Mouse (Mus musculus): ENCODE data around the gene Krt75.
A peak's percentile ranks its signal among the peaks of the same experiment; 100 is the strongest.

The Krt75 gene

GRCm38 (mm10) chr15:101573796-101574345 lies at the start of gene Krt75:
Gene Krt75 (minus strand): TSS chr15:101573904.
- DNase-seq (ENCODE audit: low read depth, low spot score) = no peak

DNA sequence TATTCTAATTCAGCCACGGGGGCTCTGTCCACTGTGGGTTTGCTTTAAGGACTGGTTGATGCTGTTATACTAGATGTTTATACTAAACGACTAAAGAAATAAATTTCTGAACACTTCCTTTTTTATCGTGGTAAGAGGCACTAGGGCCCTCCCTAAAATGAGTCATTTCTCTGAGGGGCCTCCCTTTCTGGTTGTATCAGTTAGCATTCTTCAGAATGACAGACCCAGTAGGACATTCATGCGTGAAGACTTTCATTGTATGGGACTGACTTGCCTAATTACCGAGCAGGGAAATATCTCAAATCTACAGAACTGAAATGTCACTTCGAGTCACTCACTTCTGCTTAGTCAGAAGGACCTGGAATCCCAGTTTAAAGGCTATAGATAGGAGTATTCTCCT lies 25.4 kb upstream of the Krt75 start:
- DNase-seq (ENCODE audit: low read depth, low spot score) = no peak

DNA sequence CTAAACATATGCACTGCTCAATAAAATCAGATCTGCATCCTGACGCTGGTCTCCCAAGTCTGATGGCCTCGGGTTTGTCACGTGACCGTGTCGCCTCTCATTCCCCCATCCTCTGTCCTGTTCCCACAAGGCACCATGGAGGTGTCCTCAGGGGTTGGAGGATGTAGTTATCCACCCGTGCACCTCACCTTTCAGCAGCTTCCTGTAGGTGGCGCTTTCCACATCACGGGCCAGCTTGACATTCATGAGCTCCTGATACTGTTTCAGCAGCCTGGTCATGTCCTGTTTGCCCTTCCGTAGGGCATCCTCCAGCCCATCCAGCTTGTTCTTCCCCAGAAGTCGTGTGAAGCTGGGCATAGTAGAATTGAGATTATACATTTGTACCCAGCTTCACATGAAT lies 14.5 kb upstream of the Krt75 start:
- no peak for DNase-seq (ENCODE audit: low read depth, low spot score)

DNA sequence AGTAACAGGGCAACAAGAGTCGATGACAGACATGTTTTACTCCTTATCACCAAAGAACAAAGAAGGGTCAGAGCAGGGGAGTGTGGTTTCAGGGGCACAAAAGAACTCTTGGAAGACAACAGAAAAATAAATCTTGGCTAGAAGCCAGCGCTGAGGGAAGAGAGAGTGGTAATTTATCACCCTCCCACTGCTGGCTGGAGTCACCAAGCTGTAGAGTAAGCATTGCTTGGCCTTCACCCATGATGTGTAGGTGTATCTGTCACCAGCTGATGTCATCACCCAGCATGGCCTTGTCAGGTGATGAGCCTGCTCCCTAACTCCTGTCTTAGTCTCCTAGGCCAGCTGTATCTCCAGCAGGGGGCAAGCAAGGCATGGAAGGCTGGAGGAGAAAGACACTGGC lies 10.8 kb upstream of the Krt75 start:
- no peak for DNase-seq (ENCODE audit: low read depth, low spot score)

DNA sequence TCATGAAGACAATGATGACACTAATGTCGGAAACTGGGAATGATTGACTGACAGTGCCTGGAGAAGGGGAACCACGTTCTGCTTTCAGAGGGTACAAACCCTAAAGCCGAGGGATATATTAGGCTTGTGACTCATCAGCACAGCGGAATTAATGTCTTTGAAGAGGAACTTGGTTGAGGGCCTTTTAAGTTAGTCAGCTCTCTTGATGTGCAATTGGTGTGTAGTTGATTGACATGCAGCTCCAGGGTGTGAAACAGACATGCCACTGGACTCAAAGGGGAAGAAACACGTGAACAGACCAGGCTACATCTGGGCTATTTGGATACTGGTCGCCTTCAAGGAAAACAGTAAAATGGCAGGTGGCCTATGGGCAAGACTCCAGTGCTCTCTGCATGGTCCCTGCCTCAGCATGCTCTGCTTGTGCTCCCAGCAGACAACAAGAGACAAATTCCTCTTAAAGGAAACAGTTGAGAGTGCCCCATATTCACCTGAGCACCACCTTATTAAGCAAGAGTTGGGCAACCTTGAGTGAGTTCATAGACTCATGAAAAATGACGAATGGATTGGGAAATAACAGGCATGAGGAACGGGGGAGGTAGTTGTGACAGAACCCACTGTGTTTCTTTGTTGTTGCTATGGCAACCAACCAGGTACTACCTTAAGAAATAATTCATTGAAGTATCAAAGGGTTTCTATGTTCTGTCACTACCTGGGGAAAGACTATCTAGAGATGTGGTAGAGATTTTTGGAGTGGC lies 9.7 kb upstream of the Krt75 start:
- DNase-seq (ENCODE audit: low read depth, low spot score) = no peak

GRCm38 (mm10) chr15:101581701-101582100 lies 8.0 kb upstream of the Krt75 start:
- no peak for DNase-seq (ENCODE audit: low read depth, low spot score)

- DNase-seq (ENCODE audit: low read depth, low spot score) = no peak
Measured at GRCm38 (mm10) chr15:101575506-101575905, 1.8 kb upstream of the Krt75 start.

GRCm38 (mm10) chr15:101567780-101568179 lies 5.9 kb downstream of the Krt75 start:
- DNase-seq (ENCODE audit: low read depth, low spot score) = no peak

DNA sequence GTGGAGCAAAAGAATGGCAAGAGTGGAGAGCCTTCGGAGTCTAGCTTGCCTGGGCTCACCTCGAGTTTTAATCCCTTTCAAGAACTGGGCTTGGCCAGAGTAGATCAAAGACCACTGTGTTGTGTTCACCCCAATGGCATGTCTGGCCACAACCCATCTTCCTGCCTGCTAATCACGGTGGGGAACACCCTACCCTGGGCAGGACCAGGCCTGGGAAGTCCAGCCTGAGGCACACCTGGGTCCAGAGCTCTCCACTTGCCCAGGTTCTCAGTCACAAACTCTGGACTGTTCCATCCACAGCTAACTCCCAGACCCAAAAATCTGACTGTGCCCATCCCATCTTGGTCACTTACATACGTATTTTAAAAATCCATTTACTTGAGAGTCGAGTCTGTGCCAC lies 10.9 kb downstream of the Krt75 start, which contains the start of gene Krt90:
Krt90 (minus strand) TSS at position 101 of the 400 bp plus-strand sequence.
- no peak for DNase-seq (ENCODE audit: low read depth, low spot score)

- no peak for DNase-seq (ENCODE audit: low read depth, low spot score)
Measured at GRCm38 (mm10) chr15:101558034-101558646, 15.6 kb downstream of the Krt75 start.

- no peak for DNase-seq (ENCODE audit: low read depth, low spot score)
Measured at GRCm38 (mm10) chr15:101553169-101553568, 20.5 kb downstream of the Krt75 start.

- no peak for DNase-seq (ENCODE audit: low read depth, low spot score)
Measured at GRCm38 (mm10) chr15:101552188-101552587, 21.5 kb downstream of the Krt75 start.

DNA sequence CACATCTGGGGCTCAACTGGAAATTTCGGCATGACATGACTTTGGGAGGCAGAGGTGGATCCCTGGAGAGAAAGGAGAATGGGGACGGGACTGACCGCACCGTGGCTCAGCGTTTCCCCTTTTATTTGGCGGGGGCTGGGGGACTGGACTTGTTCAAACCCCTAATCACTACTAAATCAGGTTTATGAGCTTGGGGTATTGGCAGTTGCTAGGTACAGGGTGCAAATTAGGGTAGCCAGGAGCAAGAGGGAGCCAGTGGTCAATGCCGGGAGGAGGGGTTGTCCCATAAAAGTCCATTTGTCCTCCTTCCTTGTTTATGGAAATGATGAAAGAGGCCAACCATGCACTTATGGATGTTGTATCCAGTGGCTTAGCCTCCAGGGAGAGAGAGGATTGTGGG lies 23.1 kb downstream of the Krt75 start, which contains the start of gene Krt82:
Krt82 (minus strand) TSS at position 101 of the 400 bp plus-strand sequence.
- no peak for DNase-seq (ENCODE audit: low read depth, low spot score)

- no peak for DNase-seq (ENCODE audit: low read depth, low spot score)
Measured at GRCm38 (mm10) chr15:101544478-101544877, 29.2 kb downstream of the Krt75 start.

- no peak for DNase-seq (ENCODE audit: low read depth, low spot score)
Measured at GRCm38 (mm10) chr15:101542543-101542942, 31.2 kb downstream of the Krt75 start.

- DNase-seq (ENCODE audit: low read depth, low spot score) = no peak
Measured at GRCm38 (mm10) chr15:101538580-101538900, 35.2 kb downstream of the Krt75 start.

- DNase-seq (ENCODE audit: low read depth, low spot score) = no peak
Measured at GRCm38 (mm10) chr15:101537864-101538579, 35.7 kb downstream of the Krt75 start.

- no peak for DNase-seq (ENCODE audit: low read depth, low spot score)
Measured at GRCm38 (mm10) chr15:101536054-101536850, 37.5 kb downstream of the Krt75 start.

DNA sequence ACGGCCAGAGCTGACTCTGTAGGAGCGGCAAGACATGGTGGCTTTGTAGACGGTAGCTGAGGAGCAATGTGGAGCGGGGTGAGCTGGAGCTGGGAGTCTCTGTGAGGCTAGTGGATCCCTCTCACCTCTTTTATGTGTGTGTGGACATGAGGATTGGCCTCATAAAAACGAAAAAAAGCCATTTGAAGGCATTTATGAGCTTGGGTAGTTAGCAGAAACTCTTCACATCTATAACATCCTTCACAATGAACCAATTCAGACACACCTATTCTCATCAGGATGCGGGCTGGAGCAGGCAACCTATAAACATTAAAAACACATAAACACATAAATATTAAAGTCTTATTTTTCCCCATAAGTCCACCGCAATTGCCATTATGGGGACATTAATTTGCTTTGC lies 41.0 kb downstream of the Krt75 start, which contains the start of gene Krt84:
Krt84 (minus strand) TSS at position 101 of the 400 bp plus-strand sequence.
- DNase-seq (ENCODE audit: low read depth, low spot score) = no peak

DNA sequence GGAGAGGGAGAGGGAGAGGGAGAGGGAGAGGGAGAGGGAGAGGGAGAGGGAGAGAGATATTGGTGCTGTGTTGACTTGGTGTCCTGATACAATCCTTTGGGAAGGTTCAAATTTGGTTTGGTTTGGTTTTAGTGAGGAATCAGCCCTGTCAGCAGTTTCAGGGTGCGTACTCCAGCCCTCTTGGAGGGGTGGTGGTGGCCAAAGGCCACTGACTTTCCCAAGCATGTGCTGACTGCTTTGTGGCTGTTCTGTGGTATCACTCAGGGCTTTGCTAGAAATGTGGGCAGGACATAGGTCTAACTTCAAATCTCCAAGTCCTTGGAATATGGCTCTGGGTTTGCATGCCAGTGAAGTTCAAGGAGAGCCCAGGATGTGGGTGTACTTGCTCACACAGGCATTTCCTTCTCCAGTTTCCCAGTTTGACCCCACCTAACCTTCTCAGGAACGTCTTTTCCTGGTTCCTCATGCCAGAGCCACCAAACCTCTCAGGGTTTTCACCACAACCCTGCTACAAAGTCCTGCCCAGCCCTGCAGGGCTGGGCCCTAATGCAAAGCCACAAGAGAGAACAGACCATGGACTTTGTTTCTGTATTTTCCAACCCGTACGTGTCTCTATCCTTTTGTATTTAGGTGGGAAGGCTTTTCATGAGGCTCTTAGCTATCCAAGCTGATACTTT lies 51.0 kb downstream of the Krt75 start:
- DNase-seq (ENCODE audit: low read depth, low spot score) = no peak

DNA sequence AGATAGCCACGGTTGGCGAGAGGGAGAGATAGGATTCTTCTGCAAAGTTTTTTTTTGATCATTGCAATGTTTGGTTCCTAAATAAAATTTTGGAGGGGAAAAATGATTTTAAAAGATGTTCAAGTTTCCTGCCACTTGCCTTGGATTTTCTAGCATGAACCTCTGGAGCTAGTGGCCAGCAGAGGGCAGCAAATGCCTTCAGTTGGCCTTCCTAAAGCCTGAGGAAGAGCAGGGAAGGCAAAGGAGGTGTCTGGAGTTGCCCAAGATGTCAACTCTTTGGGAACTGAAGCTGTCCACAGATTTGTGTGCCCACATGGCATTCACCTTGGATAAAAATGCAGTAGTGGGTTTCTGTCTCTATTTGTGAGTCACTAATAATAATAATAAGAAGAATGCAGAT lies 53.9 kb downstream of the Krt75 start:
- peak; percentile 40 for DNase-seq (ENCODE audit: low read depth, low spot score)
